Mouse (Mus musculus) stomach, embryonic 14.5 days (tissue): ENCODE results near the gene Kcnj8. TPM values are rescaled to one million over a fixed set of nuclear protein-coding genes. Genes with fewer than 3 reads are reported as not detected.

Experiments used
- polyA plus RNA-seq: library from polyadenylated mRNA; unstranded; fragments of >200 nt; fragmentation: Nextera tagmentation; extraction: Ambion mirVana; gene quantifications from 2 replicates; pipeline ENCODE4 v1.2.1, GENCODE M21; 2014

Kcnj8 gene
- polyA plus RNA-seq, 1 experiment from 2014 or later: 98.2 TPM

Other genes starting within 250 kb of the Kcnj8 start
- 0.29 TPM in 1 of 2 replicates, not detected in the other for gene Slco1a5, start 248.6 kb downstream of the Kcnj8 start, polyA plus RNA-seq
- 18.5 and 19.3 TPM in 2 replicates for gene Pyroxd1, start 226.0 kb downstream of the Kcnj8 start, polyA plus RNA-seq
- gene Recql, start 184.5 kb downstream of the Kcnj8 start, polyA plus RNA-seq: 25.7 and 32.9 TPM in 2 replicates
- gene Golt1b, start 184.4 kb downstream of the Kcnj8 start, polyA plus RNA-seq: 109 and 112 TPM in 2 replicates
- 1.0 and 1.3 TPM in 2 replicates for gene Spx, start 158.2 kb downstream of the Kcnj8 start, polyA plus RNA-seq
- not detected in 2 replicates for gene Gys2, start 98.5 kb downstream of the Kcnj8 start, polyA plus RNA-seq
- gene Ldhb, start 63.7 kb downstream of the Kcnj8 start, polyA plus RNA-seq: 227 and 237 TPM in 2 replicates
- gene Abcc9, start 130.7 kb upstream of the Kcnj8 start, polyA plus RNA-seq: 31.0 and 34.4 TPM in 2 replicates
- gene Cmas, start 185.1 kb upstream of the Kcnj8 start, polyA plus RNA-seq: 89.2 and 91.9 TPM in 2 replicates
- not detected in 2 replicates for gene Sult6b2, start 232.9 kb upstream of the Kcnj8 start, polyA plus RNA-seq